Mouse (Mus musculus) layer of hippocampus, postnatal 25 days (tissue): ENCODE measurements around the gene Adamts18. TPM values are rescaled to one million over a fixed set of nuclear protein-coding genes. Genes with fewer than 3 reads are reported as not detected.

Experiments
- DNase-seq, 2 experiments: peaks; one replicate each; pipeline ENCODE4 v3.0.0; 2022; ENCODE audit warnings: mixed read lengths in 2 of 2, low spot score in 1 of 2; ENCODE audit errors: extremely low spot score in 1 of 2
- total RNA-seq, 2 experiments: library from RNA; stranded (reverse); gene quantifications; 2 replicates each; pipeline ENCODE4 v1.2.3; 2021

Adamts18 gene
- total RNA-seq, 2 experiments from 2014 or later: 2.5 to 3.0 TPM

GRCm38 (mm10) chr8:113666714-113667432, 181.7 kb downstream of the Adamts18 start:
- DNase-seq: no peak

GRCm38 (mm10) chr8:113665951-113666350, 182.6 kb downstream of the Adamts18 start:
- DNase-seq: no peak

- DNase-seq: no peak
These were observed 183.5 kb downstream of the Adamts18 start for GRCm38 (mm10) chr8:113665036-113665435.

- peak; percentile 78 to 92 for DNase-seq
These were observed 184.0 kb downstream of the Adamts18 start for GRCm38 (mm10) chr8:113664544-113664943.

- no peak for DNase-seq
These were observed 188.4 kb downstream of the Adamts18 start for GRCm38 (mm10) chr8:113660128-113660527.

- DNase-seq: no peak
These were observed 191.7 kb downstream of the Adamts18 start for GRCm38 (mm10) chr8:113656681-113657298.

- DNase-seq: no peak
These were observed 192.4 kb downstream of the Adamts18 start for GRCm38 (mm10) chr8:113656154-113656553.

- DNase-seq: no peak
These were observed 195.4 kb downstream of the Adamts18 start for GRCm38 (mm10) chr8:113653151-113653550.

GRCm38 (mm10) chr8:113652450-113652849, 196.1 kb downstream of the Adamts18 start:
- no peak for DNase-seq

Other genes starting within 250 kb of the Adamts18 start
- gene Mon1b, start 213.2 kb downstream of the Adamts18 start, total RNA-seq: 10 to 100 TPM; 25.8 to 26.1 TPM
- under 1 TPM in 1 of 2 experiments, not detected in 1; 0.37 TPM for gene Syce1l, start 205.5 kb downstream of the Adamts18 start, total RNA-seq